Mouse (Mus musculus): ENCODE measurements around the gene Ube2c. TPM values are rescaled to one million over a fixed set of nuclear protein-coding genes. Genes with fewer than 3 reads are reported as not detected.
"Not testable (repeated sequence)": the region's sequence is repeated elsewhere in the genome, so short reads cannot be mapped to it uniquely, and the experiment has no call there.

Gene Ube2c
- polyA plus RNA-seq, 1 experiment, result 279 TPM

DNA sequence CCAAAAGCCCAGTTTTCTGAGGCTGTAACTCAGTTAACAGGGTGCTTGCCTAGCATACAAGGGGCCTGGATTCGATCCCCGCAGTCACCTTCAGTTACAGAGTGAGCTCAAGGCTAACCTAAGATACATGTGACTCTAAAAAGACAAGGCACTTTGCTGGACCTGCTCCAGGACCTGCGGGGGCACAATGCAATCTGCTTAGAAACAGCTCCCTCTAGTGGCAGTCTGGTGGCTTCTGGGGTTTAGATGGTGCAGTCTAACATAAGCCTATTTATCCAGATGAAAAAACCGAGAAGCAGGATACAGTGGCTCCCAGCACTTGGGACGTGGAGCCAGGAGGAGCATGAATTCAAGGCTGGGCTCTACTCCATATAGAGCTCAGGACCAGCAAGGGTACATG lies 24.6 kb downstream of the Ube2c start:
- Histone ChIP-seq H3K4me3 (ENCODE audit: insufficient read depth, poor library complexity, severe bottlenecking) (no peak overlapping the region), H3K27me3 (ENCODE audit: control insufficient read depth, insufficient read depth, insufficient read length) (no peaks in the 10 kb centered on the region), H3ac (ENCODE audit: control insufficient read depth, insufficient read length, low read depth) (no peak overlapping the region), H3K79me2 (ENCODE audit: control insufficient read depth, insufficient read depth) (no peaks in the 10 kb centered on the region), H3K79me3 (ENCODE audit: low read depth) (no peaks in the 10 kb centered on the region), H3K36me3 (ENCODE audit: control insufficient read depth, insufficient read depth) (peaks cover 74% of the 10 kb centered on the region)
- TF ChIP-seq CTCF (IDR thresholded peaks at IDR 0.05; ENCODE audit: control insufficient read depth, insufficient read depth, insufficient read length) (peak; percentile 56), MAX (IDR thresholded peaks at IDR 0.05) (peak; percentile 42), USF1 (IDR thresholded peaks at IDR 0.05; ENCODE audit: low read depth) (no peak), MYOD1 (IDR thresholded peaks at IDR 0.05; ENCODE audit: control insufficient read depth, insufficient read length, low read depth) (no peak)

DNA sequence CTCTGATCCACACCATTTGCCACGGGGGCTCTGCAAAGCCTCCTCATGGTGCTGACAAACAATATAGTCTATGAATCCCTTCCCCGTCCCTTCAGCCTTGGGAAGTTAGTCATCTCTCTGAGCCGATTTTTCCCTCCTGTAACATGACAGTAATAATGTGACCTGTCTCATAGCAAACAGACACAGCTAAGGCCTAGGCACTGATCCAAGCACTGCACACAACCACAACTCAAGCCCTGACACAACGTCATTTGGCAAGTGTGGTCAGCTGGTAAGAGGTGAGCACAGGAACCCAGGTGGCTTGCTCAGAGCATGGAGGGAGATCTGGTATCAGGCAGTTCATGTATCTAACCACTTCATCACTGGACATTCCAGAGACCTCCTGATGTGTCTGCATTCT lies 26.2 kb downstream of the Ube2c start:
- Histone ChIP-seq H3K79me2 (ENCODE audit: control insufficient read depth, insufficient read depth) (no peaks in the 10 kb centered on the region), H3K36me3 (ENCODE audit: control insufficient read depth, insufficient read depth) (peaks cover 74% of the 10 kb centered on the region), H3K79me3 (ENCODE audit: low read depth) (no peaks in the 10 kb centered on the region), H3K4me3 (ENCODE audit: insufficient read depth, poor library complexity, severe bottlenecking) (no peak overlapping the region), H3K27me3 (ENCODE audit: control insufficient read depth, insufficient read depth, insufficient read length) (no peaks in the 10 kb centered on the region), H3ac (ENCODE audit: control insufficient read depth, insufficient read length, low read depth) (no peak overlapping the region)
- TF ChIP-seq CEBPB (IDR thresholded peaks at IDR 0.05; ENCODE audit: low read depth), result no peak
- no peak for TF ChIP-seq MYOD1 (IDR thresholded peaks at IDR 0.05; ENCODE audit: control insufficient read depth, insufficient read length, low read depth)
- TF ChIP-seq MAX (IDR thresholded peaks at IDR 0.05), result no peak
- no peak for TF ChIP-seq USF1 (IDR thresholded peaks at IDR 0.05; ENCODE audit: low read depth)
- no peak for TF ChIP-seq CTCF (IDR thresholded peaks at IDR 0.05; ENCODE audit: control insufficient read depth, insufficient read depth, insufficient read length)
- TF ChIP-seq MYOG (IDR thresholded peaks at IDR 0.05; ENCODE audit: control insufficient read depth, extremely low read depth, insufficient read length), result no peak
- TF ChIP-seq FOSL1 (IDR thresholded peaks at IDR 0.05; ENCODE audit: insufficient read depth, low read length, poor library complexity, severe bottlenecking), result no peak

GRCm38 (mm10) chr2:164798554-164798953 lies 28.9 kb downstream of the Ube2c start:
- H3K27me3 ChIP-seq (ENCODE audit: control insufficient read depth, insufficient read depth, insufficient read length); H3K4me3 ChIP-seq (ENCODE audit: insufficient read depth, poor library complexity, severe bottlenecking); H3ac ChIP-seq (ENCODE audit: control insufficient read depth, insufficient read length, low read depth): not testable (repeated sequence)
- Histone ChIP-seq H3K79me2 (ENCODE audit: control insufficient read depth, insufficient read depth) (peaks cover 24% of the 10 kb centered on the region), H3K36me3 (ENCODE audit: control insufficient read depth, insufficient read depth) (peaks cover 64% of the 10 kb centered on the region), H3K79me3 (ENCODE audit: low read depth) (peaks cover 11% of the 10 kb centered on the region)

DNA sequence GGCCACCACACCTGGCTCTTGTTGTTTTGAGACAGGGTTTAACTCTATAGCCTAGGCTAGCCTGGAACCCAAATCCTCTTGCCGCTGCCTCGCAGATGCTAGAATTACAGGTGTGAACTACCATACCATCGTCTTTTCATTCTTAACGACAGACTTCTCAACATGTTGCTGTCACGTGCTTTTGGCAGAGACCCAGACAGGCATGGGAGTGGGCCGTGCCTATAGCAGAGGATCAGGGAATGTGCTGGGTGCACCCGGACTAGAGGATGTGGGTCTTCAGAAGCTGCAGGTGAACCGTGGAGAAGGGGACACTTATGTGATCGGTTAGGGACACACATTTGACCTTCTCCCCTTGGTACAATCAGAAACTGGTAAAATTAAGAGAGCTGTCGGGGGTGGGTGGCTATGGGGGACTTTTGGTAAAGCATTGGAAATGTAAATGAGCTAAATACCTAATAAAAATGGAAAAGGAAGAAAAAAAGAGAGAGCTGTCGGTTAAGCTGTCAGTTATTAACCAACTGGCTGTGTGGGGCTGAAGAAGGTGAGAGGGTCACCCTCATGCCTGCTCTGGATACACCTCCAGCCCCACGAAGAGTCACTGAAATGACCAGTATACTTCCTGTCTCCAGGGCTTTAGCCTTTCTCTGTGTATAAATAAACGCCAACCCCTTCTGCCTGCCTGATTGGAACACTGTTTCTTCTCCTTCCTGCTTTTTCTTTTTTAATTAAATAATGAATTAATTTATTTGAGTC lies 30.7 kb downstream of the Ube2c start:
- Histone ChIP-seq H3ac (ENCODE audit: control insufficient read depth, insufficient read length, low read depth) (no peak overlapping the region), H3K27me3 (ENCODE audit: control insufficient read depth, insufficient read depth, insufficient read length) (no peaks in the 10 kb centered on the region), H3K36me3 (ENCODE audit: control insufficient read depth, insufficient read depth) (peaks cover 50% of the 10 kb centered on the region), H3K4me3 (ENCODE audit: insufficient read depth, poor library complexity, severe bottlenecking) (no peak overlapping the region), H3K79me2 (ENCODE audit: control insufficient read depth, insufficient read depth) (peaks cover 35% of the 10 kb centered on the region), H3K79me3 (ENCODE audit: low read depth) (peaks cover 20% of the 10 kb centered on the region)
- no peak for TF ChIP-seq CTCF (IDR thresholded peaks at IDR 0.05; ENCODE audit: control insufficient read depth, insufficient read depth, insufficient read length)
- no peak for TF ChIP-seq USF1 (IDR thresholded peaks at IDR 0.05; ENCODE audit: low read depth)

DNA sequence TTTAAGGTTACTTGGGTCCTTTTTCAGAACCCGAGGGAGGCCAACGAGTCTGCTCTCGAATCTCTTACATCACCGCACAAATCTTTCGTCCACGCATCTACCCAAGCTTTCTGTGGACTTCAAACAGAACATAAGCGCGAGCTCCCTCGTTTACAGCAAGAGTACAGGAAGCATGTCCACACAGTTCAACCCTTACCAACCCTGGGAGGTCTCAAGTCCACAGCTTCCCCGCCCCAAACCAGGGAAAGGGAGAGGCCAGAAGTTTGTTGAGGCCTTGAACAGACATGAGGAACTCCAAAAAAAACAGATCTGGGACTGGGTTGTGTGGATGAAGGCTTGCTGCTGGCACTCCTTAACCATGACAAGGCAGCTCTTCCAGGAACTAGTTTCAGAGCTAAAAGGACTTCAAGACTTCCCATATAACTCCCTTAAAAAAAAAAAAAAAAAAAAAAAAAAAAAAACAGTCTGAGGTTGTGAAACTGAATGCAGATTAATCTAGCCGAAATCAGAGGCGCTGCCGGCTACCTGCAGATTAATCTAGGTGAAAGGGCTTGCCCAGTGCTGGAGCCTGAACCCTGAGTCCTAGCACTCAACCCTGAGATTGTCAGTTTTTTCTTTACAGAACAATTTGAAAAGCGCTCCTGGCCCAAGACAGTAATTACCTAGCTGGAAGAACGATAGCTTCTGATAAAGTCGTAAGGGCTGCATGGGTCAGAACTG lies 33.7 kb downstream of the Ube2c start:
- peaks cover 48% of the 10 kb centered on the region for H3K79me2 ChIP-seq (ENCODE audit: control insufficient read depth, insufficient read depth)
- H3K27me3 ChIP-seq (ENCODE audit: control insufficient read depth, insufficient read depth, insufficient read length), result no peaks in the 10 kb centered on the region
- H3K36me3 ChIP-seq (ENCODE audit: control insufficient read depth, insufficient read depth), result peaks cover 29% of the 10 kb centered on the region
- no peak for TF ChIP-seq CEBPB (IDR thresholded peaks at IDR 0.05; ENCODE audit: low read depth)
- no peak for TF ChIP-seq FOSL1 (IDR thresholded peaks at IDR 0.05; ENCODE audit: insufficient read depth, low read length, poor library complexity, severe bottlenecking)
- no peak for TF ChIP-seq MAX (IDR thresholded peaks at IDR 0.05)
- no peak for TF ChIP-seq MYOD1 (IDR thresholded peaks at IDR 0.05; ENCODE audit: control insufficient read depth, insufficient read length, low read depth)
- no peak for TF ChIP-seq MYOG (IDR thresholded peaks at IDR 0.05; ENCODE audit: control insufficient read depth, extremely low read depth, insufficient read length)
- TF ChIP-seq CTCF (IDR thresholded peaks at IDR 0.05; ENCODE audit: control insufficient read depth, insufficient read depth, insufficient read length), result no peak
- no peak for TF ChIP-seq USF1 (IDR thresholded peaks at IDR 0.05; ENCODE audit: low read depth)
- H3ac ChIP-seq (ENCODE audit: control insufficient read depth, insufficient read length, low read depth), result peak overlapping the region; percentile 61
- peak overlapping the region; percentile 94 for H3K4me3 ChIP-seq (ENCODE audit: insufficient read depth, poor library complexity, severe bottlenecking)
- peaks cover 22% of the 10 kb centered on the region for H3K79me3 ChIP-seq (ENCODE audit: low read depth)

- TF ChIP-seq MAX (IDR thresholded peaks at IDR 0.05) (no peak), CEBPB (IDR thresholded peaks at IDR 0.05; ENCODE audit: low read depth) (no peak), USF1 (IDR thresholded peaks at IDR 0.05; ENCODE audit: low read depth) (no peak), CTCF (IDR thresholded peaks at IDR 0.05; ENCODE audit: control insufficient read depth, insufficient read depth, insufficient read length) (no peak), FOSL1 (IDR thresholded peaks at IDR 0.05; ENCODE audit: insufficient read depth, low read length, poor library complexity, severe bottlenecking) (no peak), MYOG (IDR thresholded peaks at IDR 0.05; ENCODE audit: control insufficient read depth, extremely low read depth, insufficient read length) (no peak), MYOD1 (IDR thresholded peaks at IDR 0.05; ENCODE audit: control insufficient read depth, insufficient read length, low read depth) (no peak)
- peaks cover 48% of the 10 kb centered on the region for H3K79me2 ChIP-seq (ENCODE audit: control insufficient read depth, insufficient read depth)
- peak overlapping the region; percentile 72 for H3ac ChIP-seq (ENCODE audit: control insufficient read depth, insufficient read length, low read depth)
Measured at GRCm38 (mm10) chr2:164803921-164804313, 34.2 kb downstream of the Ube2c start.

More at GRCm38 (mm10) chr2:164803921-164804313, 34.2 kb downstream of the Ube2c start:
- H3K27me3 ChIP-seq (ENCODE audit: control insufficient read depth, insufficient read depth, insufficient read length), result no peaks in the 10 kb centered on the region
- peaks cover 27% of the 10 kb centered on the region for H3K36me3 ChIP-seq (ENCODE audit: control insufficient read depth, insufficient read depth)
- H3K79me3 ChIP-seq (ENCODE audit: low read depth), result peaks cover 22% of the 10 kb centered on the region
- H3K4me3 ChIP-seq (ENCODE audit: insufficient read depth, poor library complexity, severe bottlenecking), result peak overlapping the region; percentile 94

All from C2C12 (cell line).